Mouse (Mus musculus) layer of hippocampus, adult 8-10 months (tissue): ENCODE data around the gene Psmd10. TPM values are rescaled to one million over a fixed set of nuclear protein-coding genes. Genes with fewer than 3 reads are reported as not detected.

Experiments used
- total RNA-seq, 4 experiments: library from RNA; stranded (reverse); gene quantifications; 2 replicates each; pipeline ENCODE4 v1.2.4; 2022

The Psmd10 gene
- total RNA-seq, 4 experiments from 2014 or later, result 18.1 to 21.8 (median 18.8) TPM

Other genes starting within 250 kb of the Psmd10 start
- not detected for gene Tex13b, start 143.3 kb downstream of the Psmd10 start, total RNA-seq
- not detected for gene Vsig1, start 49.1 kb downstream of the Psmd10 start, total RNA-seq
- gene Atg4a, start 179 bp upstream of the Psmd10 start, total RNA-seq, result 10 to 100 TPM in 1 of 4 experiments, 1 to 10 TPM in 3; 7.6 to 13.0 (median 8.6) TPM